Mouse (Mus musculus): ENCODE measurements around the gene Olfr979.
"Not testable (repeated sequence)": the region's sequence is repeated elsewhere in the genome, so short reads cannot be mapped to it uniquely, and the experiment has no call there.

Gene Olfr979

GRCm38 (mm10) chr9:40003365-40003764 lies at the start of gene Olfr979:
Gene Olfr979, minus strand, starts transcription at chr9:40003465.
- ChIA-PET POLR2A (no interaction called here), CTCF (interaction anchor here in 1 of 4 experiments (0.7 kb wide), 1 partner anchor 1088 kb away, joined by 3 read pairs; no protein-coding TSS in a partner anchor)

- POLR2A ChIA-PET: interaction anchor here in 1 of 4 experiments (0.8 kb wide), 1 partner anchor 10 kb away, joined by 6 read pairs; no protein-coding TSS in a partner anchor
- CTCF ChIA-PET: no interaction called here
These were observed 46.9 kb upstream of the Olfr979 start for GRCm38 (mm10) chr9:40050138-40050537.

- ChIA-PET CTCF (interaction anchor here in 1 of 4 experiments (0.7 kb wide), 1 partner anchor 360 kb away, joined by 3 read pairs; no protein-coding TSS in a partner anchor), POLR2A (no interaction called here)
These were observed 17.9 kb upstream of the Olfr979 start, which contains the start of gene Olfr981 for GRCm38 (mm10) chr9:40021164-40021563. Gene Olfr981, plus strand, starts transcription at chr9:40021464.

GRCm38 (mm10) chr9:40009482-40009881 lies 6.2 kb upstream of the Olfr979 start, which contains the start of gene Olfr980:
Gene Olfr980, minus strand, starts transcription at chr9:40009582.
- CTCF ChIA-PET: no interaction called here
- POLR2A ChIA-PET: no interaction called here

GRCm38 (mm10) chr9:39991813-39992212 lies 11.5 kb downstream of the Olfr979 start, which contains the start of gene Olfr978:
Gene Olfr978, plus strand, starts transcription at chr9:39992113.
- CTCF ChIA-PET: no interaction called here
- POLR2A ChIA-PET: no interaction called here

GRCm38 (mm10) chr9:39976581-39977145 lies 26.6 kb downstream of the Olfr979 start:
- POLR2A ChIA-PET: interaction anchor here in 3 of 4 experiments (0.7 to 1.1 kb wide), 5 partner anchors 25 to 265 kb away, joined by 3 to 5 read pairs (median 3); no protein-coding TSS in a partner anchor
- CTCF ChIA-PET: not testable (repeated sequence)

- POLR2A ChIA-PET, CTCF ChIA-PET: not testable (repeated sequence)
These were observed 42.2 kb downstream of the Olfr979 start, which contains the start of gene Olfr976 for GRCm38 (mm10) chr9:39961033-39961432. Gene Olfr976, minus strand, starts transcription at chr9:39961133.

- CTCF ChIA-PET: no interaction called here
- POLR2A ChIA-PET: no interaction called here
These were observed 51.3 kb downstream of the Olfr979 start, which contains the start of gene Olfr975 for GRCm38 (mm10) chr9:39951946-39952345. Gene Olfr975, minus strand, starts transcription at chr9:39952046.

All from embryonic stem cell, embryonic (primary cell).